Mouse (Mus musculus) midbrain, embryonic 14.5 days (tissue): ENCODE results near the gene Polr1d. TPM values are rescaled to one million over a fixed set of nuclear protein-coding genes. Genes with fewer than 3 reads are reported as not detected.

Experiments
- ATAC-seq: fragments of 200-750 bp; cut with Nextera tagmentation; 2 replicates; pipeline ENCODE4 v1.8.0; 2017; ENCODE audit warnings: moderate number of reproducible peaks, moderate library complexity; ENCODE audit not compliant: low FRiP score, low TSS enrichment
- DNase-seq: peaks from one replicate; pipeline ENCODE4 v3.0.0-alpha.2; 2015
- H3K27ac ChIP-seq: fragments of 300-500 bp; sonication (generic); replicated peaks from 2 replicates; pipeline ENCODE4 v1.5.1; 2014; ENCODE audit warnings: mild to moderate bottlenecking, low read depth, low read length, moderate library complexity
- H3K27me3 ChIP-seq: fragments of 300-500 bp; sonication (generic); 2 replicates; pipeline ENCODE4 v1.6.1; 2014; ENCODE audit warnings: low read length, control low read depth, mixed read lengths; ENCODE audit not compliant: control insufficient read depth, insufficient read depth
- H3K36me3 ChIP-seq: fragments of 300-500 bp; sonication (generic); 2 replicates; pipeline ENCODE4 v1.6.1; 2014; ENCODE audit warnings: low read length, control low read depth; ENCODE audit not compliant: control insufficient read depth, insufficient read depth
- H3K4me1 ChIP-seq: fragments of 300-500 bp; sonication (generic); 2 replicates; pipeline ENCODE4 v1.6.1; 2014; ENCODE audit warnings: mild to moderate bottlenecking, antibody characterized with exemption, low read length, control low read depth; ENCODE audit not compliant: control insufficient read depth, insufficient read depth
- H3K4me2 ChIP-seq: fragments of 300-500 bp; sonication (generic); 2 replicates; pipeline ENCODE4 v1.6.1; 2014; ENCODE audit warnings: mild to moderate bottlenecking, low read length, moderate library complexity
- H3K4me3 ChIP-seq: fragments of 300-500 bp; sonication (generic); replicated peaks from 2 replicates; pipeline ENCODE4 v1.5.1; 2014; ENCODE audit warnings: low read depth, low read length
- H3K9ac ChIP-seq: fragments of 300-500 bp; sonication (generic); replicated peaks from 2 replicates; pipeline ENCODE4 v1.6.1; 2014; ENCODE audit warnings: mild to moderate bottlenecking, low read length, moderate library complexity
- H3K9me3 ChIP-seq: fragments of 300-500 bp; sonication (generic); 2 replicates; pipeline ENCODE4 v1.6.1; 2016; ENCODE audit warnings: low read length, control low read depth, mixed read lengths; ENCODE audit not compliant: control insufficient read depth
- WGBS: fragments of 180-500 bp; shearing (Covaris S2); extraction: QIAGEN DNeasy Blood & Tissue Kit; methylation state at CpG from one replicate; pipeline ENCODE4 v1.1.7; 2014; 5-methylcytosine and 5-hydroxymethylcytosine counted together
- polyA plus RNA-seq: library from polyadenylated mRNA; unstranded; fragments of >200 nt; fragmentation: Nextera tagmentation; extraction: Ambion mirVana; gene quantifications from 2 replicates; pipeline ENCODE4 v1.2.1, GENCODE M21; 2014

The Polr1d gene
- polyA plus RNA-seq, 1 experiment from 2014 or later: 102 TPM

- H3K27ac ChIP-seq: no peak overlapping the region
- ATAC-seq (no peak), DNase-seq (no peak)
- no peak overlapping the region for H3K4me3 ChIP-seq
- no peaks in the 10 kb centered on the region for H3K9me3 ChIP-seq
- peaks cover 9% of the 10 kb centered on the region for H3K27me3 ChIP-seq
- 77% methylated on average over 7 of the region's 7 CpGs for WGBS
- H3K36me3 ChIP-seq: no peaks in the 10 kb centered on the region
- H3K4me2 ChIP-seq: no peak overlapping the region
- no peak overlapping the region for H3K9ac ChIP-seq
- peaks cover 14% of the 10 kb centered on the region; the same call in 1 of the 2 replicates for H3K4me1 ChIP-seq
Measured at GRCm38 (mm10) chr5:147157441-147157840, 80.6 kb downstream of the Polr1d start.

- no peak for ATAC-seq
- H3K36me3 ChIP-seq: no peaks in the 10 kb centered on the region
Measured at GRCm38 (mm10) chr5:147159320-147159719, 82.5 kb downstream of the Polr1d start.

GRCm38 (mm10) chr5:147159792-147160191, 82.9 kb downstream of the Polr1d start:
- ATAC-seq: no peak
- no peak overlapping the region for H3K27ac ChIP-seq
- H3K9me3 ChIP-seq: no peaks in the 10 kb centered on the region
- no peak overlapping the region for H3K9ac ChIP-seq
- WGBS: 89% methylated on average over 2 of the region's 2 CpGs
- H3K4me3 ChIP-seq: no peak overlapping the region
- H3K36me3 ChIP-seq: no peaks in the 10 kb centered on the region
- peaks cover 13% of the 10 kb centered on the region; the same call in 1 of the 2 replicates for H3K4me1 ChIP-seq
- no peak for DNase-seq
- H3K27me3 ChIP-seq: peaks cover 9% of the 10 kb centered on the region
- no peak overlapping the region for H3K4me2 ChIP-seq

More at GRCm38 (mm10) chr5:147159320-147159719, 82.5 kb downstream of the Polr1d start:
- H3K9ac ChIP-seq: no peak overlapping the region
- no peaks in the 10 kb centered on the region for H3K9me3 ChIP-seq
- peaks cover 9% of the 10 kb centered on the region for H3K27me3 ChIP-seq
- no peak overlapping the region for H3K4me2 ChIP-seq
- H3K4me3 ChIP-seq: no peak overlapping the region
- no peak for DNase-seq
- 94% methylated on average over 6 of the region's 6 CpGs for whole genome bisulfite sequencing
- peaks cover 14% of the 10 kb centered on the region; the same call in 1 of the 2 replicates for H3K4me1 ChIP-seq
- H3K27ac ChIP-seq: no peak overlapping the region

Other genes starting within 250 kb of the Polr1d start
- gene Rpl21, start 244.2 kb upstream of the Polr1d start, polyA plus RNA-seq: 410 and 413 TPM in 2 replicates
- gene Rasl11a, start 232.0 kb upstream of the Polr1d start, polyA plus RNA-seq: 6.9 and 8.2 TPM in 2 replicates
- gene Gtf3a, start 128.4 kb upstream of the Polr1d start, polyA plus RNA-seq: 102 and 110 TPM in 2 replicates
- 30.0 and 32.3 TPM in 2 replicates for gene Mtif3, start 113.2 kb upstream of the Polr1d start, polyA plus RNA-seq
- 4.1 and 5.2 TPM in 2 replicates for gene Lnx2, start 464 bp upstream of the Polr1d start, polyA plus RNA-seq
- gene Gsx1, start 111.6 kb downstream of the Polr1d start, polyA plus RNA-seq: 5.7 and 8.6 TPM in 2 replicates
- gene Pdx1, start 192.9 kb downstream of the Polr1d start, polyA plus RNA-seq: not detected in 2 replicates
- not detected in 2 replicates for gene Cdx2, start 230.2 kb downstream of the Polr1d start, polyA plus RNA-seq
- gene Urad, start 245.4 kb downstream of the Polr1d start, polyA plus RNA-seq: not detected in 2 replicates